Mouse (Mus musculus): ENCODE measurements around the gene Vmn1r21. TPM values are rescaled to one million over a fixed set of nuclear protein-coding genes. Genes with fewer than 3 reads are reported as not detected.

Gene Vmn1r21
- polyA plus RNA-seq, 1 experiment from 2014 or later, result 0.10 TPM

DNA sequence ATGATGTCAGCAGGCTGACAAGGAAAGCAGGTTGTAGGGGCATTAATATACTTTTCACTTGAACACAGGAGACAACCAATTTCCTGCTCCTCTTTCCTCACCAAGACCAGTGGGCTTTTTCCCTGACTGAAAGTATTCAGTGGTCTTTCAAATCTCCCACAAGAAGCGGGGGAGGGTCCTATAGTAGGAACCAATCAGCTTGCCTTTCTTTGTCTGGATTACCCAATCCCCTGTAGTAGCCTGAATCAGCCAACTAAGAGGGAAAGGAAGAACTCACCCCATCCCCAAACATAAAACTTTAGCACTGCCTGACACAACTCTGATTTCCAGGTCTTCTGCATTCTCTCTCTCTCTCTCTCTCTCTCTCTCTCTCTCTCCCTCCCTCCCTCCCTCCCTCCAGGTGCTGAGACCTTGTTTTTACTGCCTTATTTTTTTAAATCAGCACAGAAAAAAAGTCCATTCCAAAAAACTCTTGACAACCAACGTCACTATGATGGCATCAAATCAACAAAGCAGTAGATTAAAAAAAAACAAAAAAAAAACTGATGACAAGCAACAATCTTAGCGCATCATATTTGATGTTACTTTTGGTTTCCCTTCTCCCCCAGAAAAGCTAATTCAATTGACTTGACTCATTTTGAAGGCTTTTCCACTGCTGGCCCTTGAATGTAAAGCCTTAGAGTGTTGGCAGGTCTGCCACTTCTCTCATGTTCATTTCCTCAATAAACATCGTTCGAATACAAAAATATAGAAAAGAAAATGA lies 27.3 kb downstream of the Vmn1r21 start:
- H3K27me3 ChIP-seq (ENCODE audit: control insufficient read depth, insufficient read depth, low read depth, low read length), result no peaks in the 10 kb centered on the region
- 63% methylated on average over 5 of the region's 5 CpGs for WGBS

DNA sequence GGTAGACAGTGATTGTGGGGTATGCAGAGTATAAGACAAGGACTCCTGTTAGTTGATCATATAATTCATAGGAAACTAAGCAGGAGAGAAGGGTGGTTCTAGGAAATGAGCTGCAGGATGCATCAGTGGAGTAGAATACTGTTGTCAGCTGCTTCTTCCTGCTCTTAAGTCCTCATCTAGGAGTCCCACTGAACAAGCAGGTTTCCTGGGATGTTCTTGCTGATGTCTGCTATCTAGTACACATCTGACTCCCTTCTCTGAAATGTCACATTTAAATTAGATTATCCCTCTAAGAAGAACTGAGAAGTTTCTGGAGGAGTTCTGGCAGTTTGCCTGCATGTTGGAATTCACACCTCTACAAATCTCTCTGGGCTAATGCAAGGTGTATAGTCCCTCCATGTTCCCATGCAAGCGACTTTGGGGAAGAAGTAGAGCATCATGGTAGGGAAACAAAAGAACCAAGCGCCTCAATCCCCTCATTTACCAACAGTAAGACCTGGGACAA lies 35.7 kb downstream of the Vmn1r21 start:
- 88% methylated on average over 2 of the region's 2 CpGs for WGBS

More for the DNA sequence above, 27.3 kb downstream of the Vmn1r21 start:
- no peaks in the 10 kb centered on the region for H3K36me3 ChIP-seq (ENCODE audit: control insufficient read depth, insufficient read depth, low read length)
- peaks cover 18% of the 10 kb centered on the region for H3K4me1 ChIP-seq (ENCODE audit: control insufficient read depth, insufficient read depth, low read length)
- no peak overlapping the region for H3K9ac ChIP-seq (ENCODE audit: low read depth, low read length)
- H3K27ac ChIP-seq (ENCODE audit: low read length), result no peak overlapping the region
- no peaks in the 10 kb centered on the region for H3K9me3 ChIP-seq (replicated peaks; ENCODE audit: control insufficient read depth, low read length, poor library complexity, severe bottlenecking)
- peak; percentile 66 for ATAC-seq
- peak overlapping the region; percentile 51 for H3K4me2 ChIP-seq (ENCODE audit: low read length)
- no peak overlapping the region for H3K4me3 ChIP-seq (ENCODE audit: low read depth, low read length)

DNA sequence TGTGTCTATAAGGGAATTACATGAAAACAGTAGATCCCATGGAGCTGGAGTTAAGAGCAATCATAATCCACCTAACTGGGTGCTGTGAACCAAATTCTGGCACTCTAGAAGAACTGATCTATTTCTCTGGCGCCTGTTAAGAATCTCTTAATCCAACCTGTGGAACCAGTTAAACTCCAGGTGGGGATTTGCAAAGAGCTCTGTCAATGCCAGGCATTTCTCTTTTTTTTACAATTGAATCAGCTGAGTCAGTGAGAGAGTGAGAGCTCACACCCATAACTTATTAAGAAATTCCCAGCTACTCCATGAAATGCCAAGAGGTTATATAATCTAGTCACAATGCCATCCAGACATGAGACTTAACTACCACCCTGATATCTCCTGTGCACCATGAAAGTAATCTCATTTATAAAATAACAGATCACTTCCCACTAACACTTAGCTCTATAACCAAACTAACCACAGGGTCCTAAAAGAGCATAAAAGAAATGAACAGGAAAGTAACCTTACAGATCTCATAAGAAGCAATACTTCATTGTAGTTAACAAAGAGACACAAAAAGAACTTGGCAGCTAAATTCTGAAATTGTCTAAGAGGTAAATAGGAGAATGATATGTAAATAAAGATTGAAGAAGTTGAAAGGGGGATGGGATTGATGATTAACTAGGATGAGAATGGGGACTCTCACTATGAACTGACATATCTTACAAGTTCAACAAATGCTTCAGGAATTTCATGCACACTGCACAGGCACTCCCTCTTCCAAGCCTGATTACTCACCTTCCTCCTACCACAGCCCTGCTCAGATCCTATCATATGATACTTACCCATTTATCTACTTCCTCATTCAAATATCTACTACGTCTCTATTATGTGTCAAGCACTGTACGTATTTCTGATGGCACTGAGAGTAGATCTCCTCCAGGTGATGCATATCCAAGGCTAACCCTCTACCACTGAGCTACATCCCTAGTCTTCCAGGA lies 38.1 kb downstream of the Vmn1r21 start:
- H3K9me3 ChIP-seq (replicated peaks; ENCODE audit: control insufficient read depth, low read length, poor library complexity, severe bottlenecking), result 0 out of 2 replicates have a peak, but pooled peaks cover 5% of the 10 kb centered on the region
- no peak overlapping the region for H3K9ac ChIP-seq (ENCODE audit: low read depth, low read length)
- no peaks in the 10 kb centered on the region for H3K27me3 ChIP-seq (ENCODE audit: control insufficient read depth, insufficient read depth, low read depth, low read length)
- no peak overlapping the region for H3K27ac ChIP-seq (ENCODE audit: low read length)
- WGBS, result 95% methylated on average over 3 of the region's 3 CpGs
- H3K36me3 ChIP-seq (ENCODE audit: control insufficient read depth, insufficient read depth, low read length), result no peaks in the 10 kb centered on the region
- no peak overlapping the region for H3K4me3 ChIP-seq (ENCODE audit: low read depth, low read length)
- no peak overlapping the region for H3K4me2 ChIP-seq (ENCODE audit: low read length)
- no peaks in the 10 kb centered on the region for H3K4me1 ChIP-seq (ENCODE audit: control insufficient read depth, insufficient read depth, low read length)
- ATAC-seq, result no peak

More for the DNA sequence above, 35.7 kb downstream of the Vmn1r21 start:
- H3K27me3 ChIP-seq (ENCODE audit: control insufficient read depth, insufficient read depth, low read depth, low read length), result no peaks in the 10 kb centered on the region
- H3K27ac ChIP-seq (ENCODE audit: low read length), result no peak overlapping the region
- no peak for ATAC-seq
- no peak overlapping the region for H3K4me3 ChIP-seq (ENCODE audit: low read depth, low read length)
- H3K4me2 ChIP-seq (ENCODE audit: low read length), result no peak overlapping the region
- no peaks in the 10 kb centered on the region for H3K36me3 ChIP-seq (ENCODE audit: control insufficient read depth, insufficient read depth, low read length)
- no peak overlapping the region for H3K9ac ChIP-seq (ENCODE audit: low read depth, low read length)
- H3K9me3 ChIP-seq (replicated peaks; ENCODE audit: control insufficient read depth, low read length, poor library complexity, severe bottlenecking), result 0 out of 2 replicates have a peak, but pooled peaks cover 3% of the 10 kb centered on the region
- H3K4me1 ChIP-seq (ENCODE audit: control insufficient read depth, insufficient read depth, low read length), result no peaks in the 10 kb centered on the region

- Histone ChIP-seq H3K4me3 (ENCODE audit: low read depth, low read length) (no peak overlapping the region), H3K27me3 (ENCODE audit: control insufficient read depth, insufficient read depth, low read depth, low read length) (no peaks in the 10 kb centered on the region), H3K9ac (ENCODE audit: low read depth, low read length) (no peak overlapping the region), H3K4me2 (ENCODE audit: low read length) (no peak overlapping the region), H3K4me1 (ENCODE audit: control insufficient read depth, insufficient read depth, low read length) (no peaks in the 10 kb centered on the region), H3K9me3 (replicated peaks; ENCODE audit: control insufficient read depth, low read length, poor library complexity, severe bottlenecking) (0 out of 2 replicates have a peak, but pooled peaks cover 4% of the 10 kb centered on the region), H3K27ac (ENCODE audit: low read length) (no peak overlapping the region), H3K36me3 (ENCODE audit: control insufficient read depth, insufficient read depth, low read length) (no peaks in the 10 kb centered on the region)
- no peak for ATAC-seq
- WGBS, result 76% methylated on average over 5 of the region's 5 CpGs
Observed at GRCm38 (mm10) chr6:57805218-57806069, 44.7 kb downstream of the Vmn1r21 start.

- Histone ChIP-seq H3K4me1 (ENCODE audit: control insufficient read depth, insufficient read depth, low read length) (no peaks in the 10 kb centered on the region), H3K4me3 (ENCODE audit: low read depth, low read length) (no peak overlapping the region), H3K27ac (ENCODE audit: low read length) (no peak overlapping the region), H3K9me3 (replicated peaks; ENCODE audit: control insufficient read depth, low read length, poor library complexity, severe bottlenecking) (no peaks in the 10 kb centered on the region), H3K27me3 (ENCODE audit: control insufficient read depth, insufficient read depth, low read depth, low read length) (no peaks in the 10 kb centered on the region), H3K9ac (ENCODE audit: low read depth, low read length) (no peak overlapping the region), H3K36me3 (ENCODE audit: control insufficient read depth, insufficient read depth, low read length) (no peaks in the 10 kb centered on the region), H3K4me2 (ENCODE audit: low read length) (no peak overlapping the region)
- no peak for ATAC-seq
- 88% methylated on average over 2 of the region's 2 CpGs for WGBS
Observed at GRCm38 (mm10) chr6:57803130-57803529, 47.0 kb downstream of the Vmn1r21 start.

- no peak overlapping the region for H3K9ac ChIP-seq (ENCODE audit: low read depth, low read length)
- ATAC-seq, result no peak
- no peak overlapping the region for H3K4me3 ChIP-seq (ENCODE audit: low read depth, low read length)
- H3K36me3 ChIP-seq (ENCODE audit: control insufficient read depth, insufficient read depth, low read length), result no peaks in the 10 kb centered on the region
- H3K9me3 ChIP-seq (replicated peaks; ENCODE audit: control insufficient read depth, low read length, poor library complexity, severe bottlenecking), result no peaks in the 10 kb centered on the region
- no peaks in the 10 kb centered on the region for H3K4me1 ChIP-seq (ENCODE audit: control insufficient read depth, insufficient read depth, low read length)
- no peaks in the 10 kb centered on the region for H3K27me3 ChIP-seq (ENCODE audit: control insufficient read depth, insufficient read depth, low read depth, low read length)
- 88% methylated on average over 1 of the region's 1 CpGs for WGBS
- H3K4me2 ChIP-seq (ENCODE audit: low read length), result no peak overlapping the region
- H3K27ac ChIP-seq (ENCODE audit: low read length), result no peak overlapping the region
Observed at GRCm38 (mm10) chr6:57798986-57799385, 51.2 kb downstream of the Vmn1r21 start.

GRCm38 (mm10) chr6:57796853-57797423 lies 53.2 kb downstream of the Vmn1r21 start:
- no peaks in the 10 kb centered on the region for H3K4me1 ChIP-seq (ENCODE audit: control insufficient read depth, insufficient read depth, low read length)
- no peak overlapping the region for H3K27ac ChIP-seq (ENCODE audit: low read length)
- H3K4me3 ChIP-seq (ENCODE audit: low read depth, low read length), result no peak overlapping the region
- 90% methylated on average over 3 of the region's 3 CpGs for WGBS
- no peak for ATAC-seq
- H3K9ac ChIP-seq (ENCODE audit: low read depth, low read length), result no peak overlapping the region
- H3K27me3 ChIP-seq (ENCODE audit: control insufficient read depth, insufficient read depth, low read depth, low read length), result no peaks in the 10 kb centered on the region
- H3K9me3 ChIP-seq (replicated peaks; ENCODE audit: control insufficient read depth, low read length, poor library complexity, severe bottlenecking), result no peaks in the 10 kb centered on the region
- no peak overlapping the region for H3K4me2 ChIP-seq (ENCODE audit: low read length)
- no peaks in the 10 kb centered on the region for H3K36me3 ChIP-seq (ENCODE audit: control insufficient read depth, insufficient read depth, low read length)

- 71% methylated on average over 3 of the region's 3 CpGs for WGBS
- ATAC-seq, result no peak
Observed at GRCm38 (mm10) chr6:57795835-57796234, 54.3 kb downstream of the Vmn1r21 start.

More at GRCm38 (mm10) chr6:57795835-57796234, 54.3 kb downstream of the Vmn1r21 start:
- H3K9me3 ChIP-seq (replicated peaks; ENCODE audit: control insufficient read depth, low read length, poor library complexity, severe bottlenecking), result no peaks in the 10 kb centered on the region
- H3K4me3 ChIP-seq (ENCODE audit: low read depth, low read length), result no peak overlapping the region
- no peak overlapping the region for H3K9ac ChIP-seq (ENCODE audit: low read depth, low read length)
- no peak overlapping the region for H3K27ac ChIP-seq (ENCODE audit: low read length)
- H3K36me3 ChIP-seq (ENCODE audit: control insufficient read depth, insufficient read depth, low read length), result no peaks in the 10 kb centered on the region
- H3K4me2 ChIP-seq (ENCODE audit: low read length), result no peak overlapping the region
- no peaks in the 10 kb centered on the region for H3K4me1 ChIP-seq (ENCODE audit: control insufficient read depth, insufficient read depth, low read length)
- no peaks in the 10 kb centered on the region for H3K27me3 ChIP-seq (ENCODE audit: control insufficient read depth, insufficient read depth, low read depth, low read length)
